Mouse (Mus musculus) urinary bladder, adult 2 months (tissue): Measurements from ENCODE around the gene Fut1. TPM values are rescaled to one million over a fixed set of nuclear protein-coding genes. Genes with fewer than 3 reads are reported as not detected.

Experiments
- DNase-seq: peaks from one replicate; pipeline ENCODE4 v3.0.0; 2022; ENCODE audit warnings: low spot score
- polyA plus RNA-seq: library from polyadenylated mRNA; depleted of rRNA; stranded (reverse); fragments of >200 nt; gene quantifications from 2 replicates; pipeline ENCODE4 v1.2.3, GENCODE M21; 2012; rRNA removed

Fut1 gene
- polyA plus RNA-seq, result 0.04 TPM in 1 of 2 replicates, not detected in the other

- DNase-seq, result no peak
Observed at GRCm38 (mm10) chr7:45617042-45617695, at the start of gene Fut1. Gene Fut1, plus strand, starts transcription at chr7:45617289.

GRCm38 (mm10) chr7:45567780-45568516 is 49.1 kb upstream of the Fut1 start:
- peak; percentile 73 for DNase-seq

- DNase-seq, result no peak
Observed at GRCm38 (mm10) chr7:45568601-45569473, 48.3 kb upstream of the Fut1 start.

DNA sequence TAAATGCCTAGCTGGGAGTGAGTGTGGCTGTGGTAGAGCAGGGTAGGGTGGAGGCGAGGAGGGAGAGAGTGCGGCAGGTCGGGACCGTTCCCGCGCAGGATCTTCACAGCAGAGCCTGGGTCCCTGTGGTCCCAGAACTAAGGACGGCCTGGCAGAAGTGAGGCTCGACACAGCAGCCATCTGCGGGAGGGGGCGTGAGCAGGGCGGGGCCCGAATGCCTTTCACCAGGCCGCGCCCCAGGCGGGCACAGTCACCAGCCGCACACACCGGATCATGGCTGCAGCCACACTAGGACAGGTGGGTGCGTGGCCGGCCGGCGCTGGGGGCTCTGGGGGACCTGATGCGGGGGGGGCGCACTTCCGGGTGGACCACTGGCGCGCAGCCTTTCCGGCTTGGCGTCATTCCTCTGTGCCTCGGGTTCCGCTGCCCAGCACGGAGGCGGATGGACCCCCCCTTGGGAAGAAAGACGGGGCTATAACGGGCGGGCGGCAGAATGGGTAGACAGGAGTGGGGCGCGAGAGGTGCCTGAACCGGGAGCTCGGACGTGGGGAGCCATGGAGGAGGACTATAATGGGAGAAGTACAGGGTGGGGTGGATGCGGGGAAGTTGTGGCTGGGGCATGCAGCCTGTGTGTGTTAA is 46.9 kb upstream of the Fut1 start, which contains the start of gene Bcat2:
TSS of gene Bcat2 (plus strand) at position 51 of the 639 bp plus-strand sequence.
- peak; percentile 70 for DNase-seq

DNA sequence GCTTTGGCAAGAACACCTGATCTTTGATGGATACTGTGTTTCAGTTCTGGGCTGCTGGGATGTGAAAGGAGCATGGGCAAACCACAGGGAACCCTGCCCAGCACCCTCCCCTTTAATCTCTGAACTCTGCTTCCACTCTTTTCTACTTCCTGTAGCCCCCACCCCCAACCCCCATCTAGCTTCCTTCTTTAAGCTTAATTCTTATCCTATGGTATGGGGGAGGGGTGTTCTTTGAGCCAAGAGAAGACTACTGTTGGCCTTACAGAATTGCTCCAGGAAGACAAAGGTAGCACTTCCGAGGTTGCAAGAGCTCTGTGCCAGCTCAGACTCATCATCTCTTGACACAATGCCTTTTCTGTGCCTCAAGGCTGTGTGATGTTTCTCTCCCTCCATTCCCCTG is 45.1 kb upstream of the Fut1 start:
- DNase-seq, result no peak

- DNase-seq, result no peak
Observed at GRCm38 (mm10) chr7:45573954-45574353, 43.1 kb upstream of the Fut1 start.

DNA sequence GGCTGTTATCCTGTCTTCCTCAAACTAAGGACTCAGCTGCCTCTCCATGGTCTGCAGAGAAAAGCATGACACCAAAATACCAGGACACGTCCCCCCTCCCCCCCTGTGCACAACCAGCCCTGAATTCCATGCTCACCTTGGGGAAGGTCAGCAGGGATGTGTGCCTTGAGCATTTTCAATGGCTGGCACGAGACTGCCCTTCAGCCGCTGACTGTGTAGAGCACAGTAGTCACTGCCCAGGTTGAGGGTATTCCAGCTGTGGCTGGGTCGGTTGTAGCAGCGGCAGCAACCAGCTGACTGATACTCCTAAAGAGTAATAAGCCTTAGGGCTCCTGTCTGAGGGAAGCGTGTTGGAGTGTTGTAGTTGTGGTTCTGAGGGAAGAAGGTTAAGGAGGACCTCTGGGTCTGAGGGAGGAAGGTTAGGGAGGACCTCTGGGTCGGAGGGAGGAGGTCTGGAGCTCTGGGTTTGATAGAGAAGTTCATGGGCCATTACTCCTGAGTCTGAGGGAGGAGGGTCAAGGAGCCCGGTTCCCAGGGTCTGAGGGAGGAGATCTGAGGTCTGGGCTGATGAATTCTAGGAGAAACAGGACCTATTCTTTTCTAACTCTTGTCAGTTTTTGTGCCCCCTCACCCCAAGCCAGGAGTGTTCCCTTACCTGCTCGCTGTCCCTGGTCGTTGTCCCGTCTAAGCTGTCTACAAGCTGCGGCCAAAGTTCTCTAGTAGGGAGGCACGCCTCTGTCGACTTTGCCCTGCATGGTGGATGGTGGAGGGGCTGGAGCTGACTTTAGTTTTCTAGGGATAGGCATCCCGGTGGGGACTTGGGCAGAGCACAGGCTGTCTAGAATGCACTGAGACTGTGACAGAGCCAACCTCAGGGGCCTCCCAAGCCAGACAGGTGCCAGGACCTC is 42.4 kb upstream of the Fut1 start:
- DNase-seq, result no peak

GRCm38 (mm10) chr7:45585923-45586322 is 31.2 kb upstream of the Fut1 start:
- DNase-seq, result no peak

GRCm38 (mm10) chr7:45587631-45588592 is 29.2 kb upstream of the Fut1 start:
- DNase-seq, result no peak

DNA sequence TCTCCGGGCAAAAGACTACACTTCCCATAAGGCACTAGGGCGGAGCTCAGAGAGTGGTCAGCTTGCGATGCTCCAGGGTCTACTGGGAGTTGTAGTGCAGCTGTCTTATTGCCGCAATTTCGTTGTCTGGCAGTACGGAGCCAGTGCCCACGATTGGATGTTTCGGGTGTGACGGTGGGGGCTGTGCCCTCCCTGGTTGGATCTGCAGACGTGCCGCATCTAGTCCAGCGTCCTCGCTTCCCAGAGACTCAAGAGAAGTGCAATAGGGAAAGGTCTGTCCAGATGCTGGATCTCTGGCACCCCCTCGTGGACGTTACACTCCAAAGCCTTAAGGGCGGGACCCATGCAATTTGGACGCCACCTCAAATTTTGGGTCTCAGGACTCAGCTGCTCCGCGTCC is 27.9 kb upstream of the Fut1 start:
- peak; percentile 73 for DNase-seq

DNA sequence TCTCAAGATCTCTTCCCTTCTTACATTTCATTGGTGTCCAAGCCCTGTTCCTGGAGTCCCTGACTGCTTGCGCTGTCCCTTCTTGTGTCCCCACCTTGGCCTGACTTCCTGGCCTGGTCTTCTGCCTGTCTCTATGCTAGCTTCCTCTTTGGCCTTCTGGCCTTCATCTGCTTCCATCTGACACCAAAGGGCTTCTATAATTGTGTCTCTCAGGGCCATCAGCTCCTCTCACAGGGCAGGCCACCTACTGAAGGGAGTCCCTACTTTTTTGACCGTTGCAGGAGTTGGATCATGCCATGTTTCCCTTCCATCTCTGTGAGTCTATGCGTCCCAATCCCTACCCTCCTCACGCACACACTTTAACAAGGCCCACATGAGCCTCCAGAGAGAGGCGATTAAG is 27.2 kb upstream of the Fut1 start:
- DNase-seq, result no peak

DNA sequence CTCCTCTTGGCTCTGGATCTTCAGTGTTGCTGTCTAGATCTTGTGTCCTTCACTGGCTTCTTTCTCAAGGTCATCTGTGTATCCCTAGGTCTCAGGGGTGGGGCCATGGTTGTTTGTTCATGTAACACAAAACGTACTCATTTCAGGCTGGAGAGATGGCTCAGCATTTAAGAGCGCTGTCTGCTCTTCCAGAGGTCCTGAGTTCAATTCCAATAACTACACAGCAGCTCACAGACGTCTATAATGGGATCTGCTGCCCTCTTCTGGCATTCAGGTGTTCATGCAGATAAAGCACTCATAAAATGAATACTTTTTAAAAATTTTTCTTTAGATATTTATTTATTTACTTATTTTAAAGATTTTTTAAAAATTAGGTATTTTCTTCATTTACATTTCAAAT is 26.2 kb upstream of the Fut1 start:
- DNase-seq, result no peak

GRCm38 (mm10) chr7:45591880-45592279 is 25.2 kb upstream of the Fut1 start:
- no peak for DNase-seq

DNA sequence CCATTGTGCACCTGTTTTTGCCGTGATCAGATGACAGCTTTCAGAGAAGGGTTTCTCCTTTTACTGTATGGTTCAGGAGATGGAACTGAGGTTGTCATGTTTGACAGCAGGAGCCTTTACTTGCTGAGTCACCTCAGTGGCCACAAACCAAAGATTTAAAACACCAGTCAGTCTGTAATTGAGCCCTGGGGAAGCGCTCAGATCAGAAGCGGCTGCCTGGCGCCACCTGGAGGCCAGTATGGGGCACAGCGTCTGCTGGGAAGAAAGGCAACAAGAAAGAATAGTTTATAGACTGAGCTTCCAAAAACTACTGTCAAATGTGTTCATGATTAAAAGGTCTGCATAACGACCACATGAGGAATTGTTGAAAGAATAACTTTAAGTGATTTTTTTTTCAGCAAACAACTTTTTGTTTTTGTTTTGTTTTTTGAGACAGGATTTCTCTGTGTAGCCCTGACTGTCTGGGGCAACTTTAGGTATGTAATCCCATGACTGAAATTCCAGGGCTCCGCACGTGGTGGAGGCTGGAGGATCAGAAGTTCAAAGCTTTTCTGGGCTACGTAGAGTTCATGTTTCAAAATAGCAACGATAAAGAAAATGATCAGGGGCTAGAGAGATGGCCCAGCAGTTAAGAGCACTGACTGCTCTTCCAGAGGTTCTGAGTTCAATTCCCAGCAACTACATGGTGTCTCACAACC is 23.8 kb upstream of the Fut1 start:
- no peak for DNase-seq

- no peak for DNase-seq
Observed at GRCm38 (mm10) chr7:45595176-45595575, 21.9 kb upstream of the Fut1 start.

- DNase-seq, result no peak
Observed at GRCm38 (mm10) chr7:45596107-45596506, 21.0 kb upstream of the Fut1 start.

- DNase-seq, result no peak
Observed at GRCm38 (mm10) chr7:45597013-45597412, 20.1 kb upstream of the Fut1 start.

DNA sequence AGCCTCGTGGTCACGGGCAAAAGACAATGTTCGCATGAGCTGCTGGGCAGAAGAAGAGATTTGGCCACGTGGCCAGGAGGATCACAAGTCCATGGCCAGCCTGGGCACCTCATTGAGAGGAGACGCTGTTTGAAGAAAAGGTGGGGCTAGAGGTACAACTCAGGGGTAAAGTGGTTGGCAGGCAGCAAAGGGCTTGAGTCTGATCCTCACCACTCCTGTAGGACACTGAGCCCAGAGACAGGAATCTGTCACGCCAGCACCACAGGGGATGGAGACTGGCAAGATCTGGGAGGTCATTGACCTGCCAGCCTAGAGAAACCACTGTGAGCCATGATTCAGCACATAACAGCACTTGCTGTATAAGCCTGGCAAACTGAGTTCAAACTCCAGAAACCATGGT is 19.6 kb upstream of the Fut1 start:
- no peak for DNase-seq
